Mouse (Mus musculus) right cerebral cortex, adult 18-20 months (tissue): ENCODE results near the gene Ssrp1.

Experiments
- DNase-seq: peaks from one replicate; pipeline ENCODE4 v3.0.0; 2022; ENCODE audit warnings: mixed read lengths

Gene Ssrp1

DNA sequence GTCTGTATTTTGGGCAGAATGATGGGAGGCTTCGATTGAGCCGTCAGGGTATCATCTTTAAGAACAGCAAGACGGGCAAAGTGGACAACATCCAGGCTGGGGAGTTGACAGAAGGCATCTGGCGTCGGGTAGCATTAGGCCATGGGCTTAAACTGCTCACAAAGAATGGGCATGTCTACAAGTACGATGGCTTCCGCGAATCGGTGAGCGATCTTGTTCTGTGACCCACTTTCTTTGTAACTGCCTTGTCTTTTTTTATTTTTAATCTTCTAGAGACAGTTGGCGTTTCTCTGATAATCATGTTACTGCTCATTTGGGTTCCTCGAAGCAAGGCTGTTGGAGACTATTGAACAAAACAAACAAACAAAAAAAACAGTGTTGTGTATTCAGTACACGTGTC is 1.3 kb downstream of the Ssrp1 start:
- DNase-seq = no peak

DNA sequence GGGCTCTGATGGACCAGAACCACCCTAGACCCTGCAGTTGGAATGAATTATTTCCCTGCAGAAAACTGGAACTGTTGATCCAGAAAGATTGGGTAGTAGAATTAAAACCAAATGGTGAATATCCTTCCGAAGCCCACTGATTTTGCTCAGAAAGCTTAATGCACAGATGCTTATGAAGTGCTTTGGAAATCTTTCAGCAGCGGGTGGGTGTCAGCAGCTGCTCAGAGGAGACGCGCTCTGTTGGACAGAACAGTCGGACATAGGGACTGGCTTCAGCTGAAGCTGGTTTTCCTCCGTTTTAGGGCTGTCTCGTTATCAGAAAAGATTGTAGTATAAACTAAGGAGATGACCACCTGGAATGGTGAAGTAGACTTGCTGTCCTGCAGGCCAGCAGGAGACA is 6.6 kb downstream of the Ssrp1 start:
- no peak for DNase-seq

DNA sequence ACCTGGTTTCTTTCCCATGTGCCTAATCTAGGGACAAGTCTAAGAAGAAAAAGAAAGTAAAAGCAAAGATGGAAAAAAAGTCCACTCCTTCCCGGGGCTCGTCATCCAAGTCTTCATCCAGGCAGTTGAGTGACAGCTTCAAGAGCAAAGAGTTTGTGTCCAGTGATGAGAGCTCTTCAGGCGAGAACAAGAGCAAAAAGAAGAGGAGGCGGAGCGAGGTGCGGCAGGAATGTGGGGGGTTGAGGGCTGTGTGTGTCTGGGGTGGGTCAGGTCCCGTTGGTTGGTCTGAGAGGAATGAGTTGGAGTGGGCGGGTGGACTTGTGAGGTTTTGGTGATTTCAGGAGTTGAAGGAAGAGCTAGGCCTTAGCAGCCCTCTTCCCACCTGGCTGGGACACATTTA is 9.2 kb downstream of the Ssrp1 start:
- DNase-seq = no peak

DNA sequence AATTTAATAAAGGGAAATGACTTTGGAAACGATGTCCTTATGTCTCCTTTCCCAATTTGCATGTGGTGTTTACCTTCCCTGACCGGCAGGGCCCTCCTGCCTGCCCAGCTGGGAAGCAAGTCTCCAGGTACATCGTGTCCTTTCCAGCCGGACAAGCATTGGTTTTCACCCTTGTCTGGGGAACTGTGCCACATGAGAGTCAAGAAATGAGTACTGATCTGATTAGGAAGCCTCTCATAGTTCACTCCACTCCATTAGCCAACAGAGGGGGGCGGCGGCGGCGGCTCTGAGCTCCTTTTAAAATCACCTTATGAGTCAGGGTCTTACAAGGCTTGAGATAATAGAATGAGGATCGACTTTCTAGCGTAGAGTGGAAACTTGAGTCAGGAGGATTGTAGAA is 10.0 kb downstream of the Ssrp1 start:
- DNase-seq = no peak

DNA sequence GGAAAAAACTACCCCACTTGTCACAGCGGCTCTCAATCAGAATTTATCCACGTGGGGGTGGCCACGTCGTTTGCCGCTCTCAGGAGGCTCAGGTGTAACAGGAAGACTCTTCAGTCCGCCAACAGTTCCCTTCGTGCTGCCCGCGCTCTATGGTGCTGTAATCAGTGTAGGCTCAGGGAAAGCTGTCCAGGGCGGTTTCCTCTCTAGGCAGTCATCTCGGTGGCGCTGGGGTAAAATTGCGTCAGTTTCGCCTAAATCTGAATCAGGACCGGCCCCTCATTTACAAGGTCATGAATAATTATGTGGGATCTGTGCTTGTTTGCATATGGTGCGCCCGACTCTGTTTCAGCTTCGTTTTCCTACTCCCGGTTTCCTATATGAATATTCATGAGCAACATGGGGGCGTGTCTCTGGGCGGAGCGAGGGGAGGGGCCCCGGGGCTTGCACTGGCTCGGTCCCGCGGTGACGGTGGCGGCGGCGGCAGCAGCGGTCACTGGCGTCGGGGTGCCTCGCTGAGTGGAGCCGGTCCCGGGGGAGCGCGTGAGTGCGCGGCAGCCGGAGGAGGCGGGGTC is 10.6 kb downstream of the Ssrp1 start, which contains the start of gene Tnks1bp1:
Tnks1bp1 (plus strand) TSS at position 427 of the 572 bp plus-strand sequence.
- peak; percentile 96 for DNase-seq

DNA sequence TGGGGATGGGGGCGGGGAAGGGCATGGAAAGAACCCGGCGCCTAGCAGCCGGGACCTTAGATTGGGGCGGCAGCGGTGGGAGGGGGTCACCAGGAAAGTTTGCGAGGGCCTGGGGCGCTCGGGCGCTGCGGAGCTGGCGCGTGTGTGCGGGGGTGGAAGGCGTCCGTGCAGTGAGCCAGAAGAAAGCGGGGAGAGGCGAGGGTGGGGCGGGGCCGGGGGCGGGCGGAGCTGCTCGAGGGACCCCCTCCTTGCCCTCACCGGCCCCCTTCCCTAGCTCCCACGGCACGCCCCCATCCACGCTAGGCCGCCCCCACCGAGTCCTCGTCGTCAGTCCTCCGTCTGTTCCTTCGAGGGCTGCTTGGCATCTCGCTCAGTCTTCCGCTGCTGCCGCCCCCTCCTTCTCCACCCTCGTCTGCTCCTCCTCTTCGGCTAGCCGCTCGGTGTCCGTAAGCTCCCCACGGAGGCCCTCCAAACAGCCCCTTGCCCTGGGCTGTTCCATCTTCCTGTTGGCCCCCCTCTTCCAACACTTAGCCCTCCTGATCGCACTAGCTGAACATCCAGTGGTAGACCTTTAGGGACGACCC is 11.2 kb downstream of the Ssrp1 start:
- DNase-seq = peak; percentile 83

DNA sequence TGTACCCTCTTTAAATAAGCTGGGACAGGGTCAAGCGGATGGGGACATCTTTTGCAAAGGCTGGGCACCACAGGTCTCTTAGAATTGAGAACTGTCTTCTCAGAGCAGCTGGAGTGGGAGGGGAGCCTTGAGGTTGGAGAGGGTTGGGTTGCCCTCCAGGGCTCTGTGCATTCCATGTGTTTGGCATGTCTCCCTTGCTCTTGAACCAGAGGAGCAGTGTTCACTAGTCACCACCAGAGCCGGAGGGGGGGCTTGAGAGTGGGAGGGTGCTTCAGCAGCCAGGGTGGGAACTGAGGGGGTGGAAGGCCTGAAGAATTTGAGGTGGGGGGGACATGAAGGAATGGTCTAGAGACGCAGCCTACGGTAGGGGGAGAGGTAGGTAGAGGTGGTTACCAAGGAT is 12.2 kb downstream of the Ssrp1 start:
- DNase-seq = no peak

DNA sequence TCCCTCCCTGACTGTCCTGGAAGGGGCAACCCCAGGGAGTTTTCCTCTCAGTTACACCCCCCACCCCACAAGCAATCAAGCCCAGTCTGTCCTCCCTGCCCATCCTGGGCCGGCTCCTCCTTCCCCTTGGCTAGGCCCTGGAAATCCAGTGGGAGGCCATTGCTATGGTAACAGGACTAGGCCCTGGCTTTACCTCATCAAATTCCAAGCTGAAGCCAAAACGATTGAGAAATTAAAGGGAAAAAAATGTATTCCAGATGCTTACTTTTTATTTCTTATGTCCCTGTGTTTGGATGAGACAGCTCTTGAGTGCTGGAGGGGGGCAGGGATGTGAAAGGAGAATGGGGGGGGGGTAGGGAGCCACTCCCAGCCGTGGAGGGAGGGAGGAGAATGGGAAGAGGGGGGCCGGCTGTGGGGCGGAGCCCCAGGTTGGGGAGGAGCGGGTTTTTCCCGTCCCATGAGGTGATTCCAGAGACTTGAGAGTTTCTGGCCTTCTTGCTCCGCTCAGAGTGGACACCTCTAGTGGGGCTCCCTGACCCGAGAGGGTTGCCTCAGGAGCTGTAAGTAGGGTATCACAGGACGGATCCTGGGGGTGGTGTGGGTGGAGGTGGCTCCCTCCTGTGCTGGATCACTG is 13.1 kb downstream of the Ssrp1 start:
- peak; percentile 61 for DNase-seq

DNA sequence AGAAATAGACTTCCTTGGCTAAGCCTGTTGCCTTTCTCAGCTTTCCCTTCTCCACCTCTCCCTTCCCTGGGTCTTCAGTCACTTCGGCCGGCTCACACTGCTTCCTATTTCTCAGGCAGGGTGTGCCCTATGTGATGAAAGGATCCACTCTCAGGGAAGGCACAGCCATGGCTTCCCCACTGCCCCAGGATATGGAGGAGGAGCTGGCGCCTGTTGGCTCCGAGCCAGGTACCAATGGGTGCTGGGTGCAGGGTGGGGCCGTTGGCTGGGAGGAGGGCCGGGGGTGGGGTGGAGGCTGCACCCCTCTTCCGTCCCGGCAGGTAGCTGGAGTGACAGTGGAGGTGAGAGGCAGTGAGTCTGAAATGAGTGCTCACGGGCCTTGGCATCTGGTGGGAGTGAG is 13.7 kb downstream of the Ssrp1 start:
- DNase-seq = no peak

DNA sequence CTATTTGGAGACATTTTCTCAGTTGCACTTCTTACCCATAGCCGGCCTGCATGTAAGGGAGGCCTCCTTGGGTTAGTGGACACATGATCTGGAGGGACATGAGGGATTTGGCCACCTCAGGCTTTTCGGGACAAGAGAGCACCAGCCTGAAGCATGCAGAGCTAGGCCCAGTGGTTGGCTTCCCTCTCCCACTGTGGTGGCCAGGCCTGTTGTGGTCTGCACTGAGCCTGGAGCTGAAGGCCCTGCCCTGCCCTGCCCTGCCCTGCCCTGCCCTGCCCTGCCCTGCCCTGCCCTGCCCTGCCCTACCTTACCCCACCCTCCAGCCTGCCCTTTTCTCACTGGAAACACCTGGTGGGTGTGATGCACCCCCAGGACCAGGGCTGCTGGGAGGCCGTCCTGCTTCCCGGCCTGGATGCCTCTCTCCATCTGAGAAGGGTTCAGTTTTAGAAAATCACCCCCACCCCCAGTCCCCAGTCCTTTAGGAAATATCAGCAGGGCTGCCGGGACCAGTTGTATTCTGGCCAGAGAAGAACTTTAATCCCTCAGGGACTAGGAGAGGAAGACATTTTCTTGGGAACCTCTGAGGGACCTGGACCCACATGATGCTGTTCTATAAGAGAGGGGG is 16.3 kb downstream of the Ssrp1 start:
- no peak for DNase-seq

DNA sequence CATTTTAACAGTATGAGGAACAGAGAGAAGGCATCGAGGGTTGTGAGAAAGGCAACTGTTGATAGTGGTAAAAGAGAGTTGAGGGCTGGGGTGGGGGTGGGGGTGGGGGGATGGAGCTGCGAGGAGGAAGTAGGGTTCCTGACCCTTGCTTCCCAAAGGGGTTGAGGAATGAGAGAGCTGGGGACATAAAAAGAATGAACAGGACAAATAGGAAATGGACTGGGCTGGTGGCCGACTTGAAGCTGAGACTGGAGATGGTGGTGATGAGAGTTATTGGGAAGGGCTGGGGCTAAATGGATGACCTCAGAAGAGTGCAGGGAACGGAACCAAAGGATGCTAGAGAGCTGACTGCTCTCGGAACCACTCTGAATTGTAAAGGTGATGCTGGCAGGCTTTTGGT is 19.7 kb downstream of the Ssrp1 start:
- DNase-seq = no peak

DNA sequence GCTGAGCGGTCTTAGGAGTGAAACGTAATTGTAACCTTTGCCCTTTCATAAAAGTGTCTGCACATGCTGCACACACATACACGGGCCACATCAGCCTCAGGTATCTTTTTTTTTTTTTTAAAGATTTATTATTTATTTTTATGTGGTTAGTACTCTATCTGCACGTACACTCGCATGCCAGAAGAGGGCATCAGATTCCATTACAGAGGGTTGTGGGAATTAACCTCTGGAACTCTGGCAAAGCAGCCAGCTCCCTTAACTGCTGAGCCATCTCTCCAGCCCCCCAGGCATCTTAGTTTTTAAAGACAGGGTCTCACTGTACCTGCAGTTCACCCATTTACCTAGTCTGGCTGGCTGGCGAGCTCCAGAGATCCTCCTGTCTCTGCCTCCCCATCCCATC is 22.6 kb downstream of the Ssrp1 start:
- no peak for DNase-seq

DNA sequence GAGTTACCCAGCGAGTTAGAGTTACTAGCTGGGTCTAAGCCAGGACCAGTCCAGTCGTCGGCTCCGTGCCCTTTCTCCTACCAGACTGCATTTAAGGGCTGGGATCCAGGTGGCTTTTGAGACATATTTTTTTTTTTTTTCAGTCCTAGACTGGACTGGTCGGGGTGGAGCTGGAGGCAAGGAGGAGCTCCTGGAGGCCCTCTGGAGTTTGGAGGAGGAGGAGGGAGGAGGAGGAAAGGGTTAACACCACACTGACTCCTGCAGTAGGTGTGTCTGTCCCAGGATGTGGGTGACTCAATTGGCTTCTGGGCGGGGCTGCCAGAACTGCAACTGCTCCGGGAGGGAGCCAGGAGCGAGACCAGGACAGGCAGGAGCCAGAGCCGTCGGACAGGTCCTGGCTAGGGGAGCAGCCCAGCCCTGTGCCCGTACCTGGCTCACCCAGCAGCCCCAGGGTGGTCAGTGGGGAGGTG is 23.6 kb downstream of the Ssrp1 start:
- peak; percentile 52 for DNase-seq

DNA sequence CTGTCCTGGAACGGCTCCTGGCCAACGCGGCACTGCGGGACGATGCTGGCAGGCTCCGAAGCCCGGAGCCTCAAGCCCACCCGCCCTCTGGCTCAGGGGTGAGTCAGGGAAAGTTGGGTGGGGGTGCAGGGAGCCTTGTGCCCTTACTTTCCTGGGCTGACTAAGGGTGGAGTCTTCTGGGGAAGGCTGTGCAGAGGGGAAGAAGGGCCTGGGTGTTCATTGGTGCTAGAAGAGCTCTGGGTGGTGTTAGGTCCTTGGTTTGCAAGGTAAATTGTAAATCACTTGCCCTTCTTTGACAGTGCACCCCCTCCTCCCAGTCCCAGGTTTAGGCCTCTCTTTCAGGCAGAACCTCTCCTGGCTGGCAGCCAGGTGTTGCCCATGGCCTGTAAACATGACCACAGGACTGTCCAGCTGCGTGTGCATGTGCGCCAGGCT is 24.1 kb downstream of the Ssrp1 start:
- no peak for DNase-seq

DNA sequence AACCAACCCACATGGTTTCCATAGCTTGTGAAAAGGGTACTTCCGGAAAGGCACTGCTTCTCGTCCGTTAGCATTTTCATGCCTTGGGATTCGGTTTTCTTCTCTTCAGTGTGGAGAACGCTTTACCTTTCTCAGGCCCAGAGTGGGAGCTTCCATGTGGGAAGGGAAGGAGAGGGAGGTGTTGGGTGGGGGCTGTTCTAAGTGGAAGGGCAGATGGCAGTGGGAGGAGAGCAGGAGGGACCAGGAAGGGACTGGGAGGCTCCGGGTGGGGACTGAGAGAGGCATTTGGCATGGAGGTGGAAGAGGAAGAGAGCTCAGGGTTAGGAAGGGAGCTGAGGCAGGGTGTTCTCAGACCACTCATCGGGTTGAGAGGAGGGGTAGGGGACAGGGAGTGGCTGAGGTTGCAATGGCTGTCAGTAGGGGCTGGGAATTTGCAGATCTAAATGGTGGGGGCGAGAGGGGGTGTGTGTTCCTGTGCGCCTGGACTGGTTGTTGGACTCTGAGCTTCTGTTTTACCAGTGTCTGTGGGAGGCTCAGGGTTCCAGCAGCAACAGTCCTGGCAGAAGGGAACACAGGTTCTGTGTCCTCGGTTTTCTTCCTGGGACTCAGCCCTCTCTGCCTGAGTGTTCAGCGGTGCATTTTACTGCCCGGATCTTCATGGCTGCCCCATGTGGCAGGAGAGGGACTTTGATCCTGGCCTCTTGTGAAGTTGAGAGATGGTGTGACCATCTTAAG is 28.3 kb downstream of the Ssrp1 start:
- DNase-seq = peak; percentile 75

DNA sequence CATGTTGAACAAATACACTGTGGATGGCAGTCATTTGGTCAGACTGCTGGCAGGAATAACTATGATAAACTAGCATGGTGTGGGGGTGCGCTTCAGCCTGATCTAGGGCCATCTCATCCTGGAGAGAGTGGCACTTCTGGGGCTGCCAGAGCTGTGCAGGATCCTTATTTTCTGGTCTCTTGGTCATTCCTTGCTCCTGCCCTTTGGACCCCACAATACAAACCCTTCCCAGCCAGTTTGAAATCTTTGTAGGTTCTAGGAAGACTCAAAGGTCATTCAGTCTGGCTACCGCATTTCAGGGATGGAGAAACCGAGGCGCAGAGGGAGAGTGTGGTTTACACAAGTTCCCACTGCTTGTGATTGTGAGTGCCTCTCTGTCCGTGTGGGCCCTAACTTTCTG is 29.9 kb downstream of the Ssrp1 start:
- DNase-seq = no peak

DNA sequence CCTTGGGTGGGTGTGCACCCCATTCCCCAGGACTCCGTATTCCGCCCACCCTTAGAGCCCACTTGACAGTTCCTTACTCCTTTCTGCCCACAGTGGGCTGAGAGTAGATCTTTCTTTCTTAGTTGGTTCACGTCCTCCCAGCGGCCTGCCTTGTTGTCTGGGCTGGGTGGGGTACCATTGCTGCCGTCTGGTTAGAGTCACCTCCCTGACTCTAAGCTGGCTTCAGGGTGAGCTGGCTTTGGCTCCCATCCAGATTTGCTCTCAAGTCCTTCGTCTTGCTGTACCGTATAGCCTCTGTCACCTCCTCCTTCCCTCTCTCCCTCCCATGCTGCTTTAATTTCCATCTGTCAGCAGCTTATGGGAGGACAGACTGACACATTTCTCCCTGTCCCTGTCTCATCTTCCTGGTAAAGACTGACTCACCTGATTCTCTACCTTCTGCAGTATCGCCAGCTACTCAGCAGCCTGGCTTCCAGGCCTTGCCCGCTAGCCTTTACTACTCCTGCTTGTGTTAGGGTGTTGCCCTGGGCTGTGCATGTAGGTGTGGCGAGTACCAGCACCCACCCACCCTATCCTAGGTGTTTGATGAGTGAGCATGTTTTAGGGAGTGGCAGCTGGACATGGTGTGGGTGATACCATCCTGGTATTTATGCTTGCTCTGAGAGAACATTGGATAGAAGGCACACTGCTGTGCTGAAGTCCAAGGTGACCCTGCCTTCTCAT is 31.0 kb downstream of the Ssrp1 start:
- DNase-seq = no peak

DNA sequence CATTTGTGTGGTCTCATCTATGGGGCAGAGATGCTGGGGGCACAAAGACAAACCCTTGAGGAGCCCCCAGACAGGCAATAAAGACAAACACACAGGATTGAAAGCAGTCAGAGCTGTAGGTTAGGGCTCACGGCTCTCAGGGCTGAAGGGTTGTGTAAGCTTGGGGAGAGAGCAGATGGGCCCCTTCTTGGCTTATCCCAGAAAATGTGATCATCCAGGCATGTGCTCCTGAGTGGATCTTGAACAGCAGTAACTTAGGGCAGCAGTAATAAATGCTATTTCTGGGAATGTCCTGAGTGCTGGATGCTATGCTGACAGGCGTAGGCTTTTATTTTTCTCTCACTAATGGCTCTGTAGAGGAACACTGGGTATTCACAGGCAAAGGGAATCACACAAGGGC is 31.6 kb downstream of the Ssrp1 start:
- DNase-seq = no peak

DNA sequence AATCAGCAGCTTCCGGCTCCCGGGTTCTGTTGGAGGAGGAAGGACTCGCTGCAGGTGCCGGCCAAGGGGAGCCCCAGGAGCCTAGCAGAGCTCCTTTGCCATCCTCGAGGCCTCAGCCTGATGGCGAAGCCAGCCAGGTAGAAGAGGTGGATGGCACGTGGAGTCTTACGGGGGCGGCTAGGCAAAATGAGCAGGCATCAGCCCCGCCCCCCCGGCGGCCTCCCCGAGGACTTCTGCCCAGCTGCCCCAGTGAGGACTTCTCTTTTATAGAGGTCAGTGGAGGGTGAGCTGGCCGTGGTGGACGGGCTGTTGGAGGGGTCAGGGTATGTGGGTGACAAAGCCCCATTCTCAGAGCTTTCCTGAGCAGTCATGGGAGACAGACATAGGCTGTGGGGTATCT is 33.1 kb downstream of the Ssrp1 start:
- no peak for DNase-seq

DNA sequence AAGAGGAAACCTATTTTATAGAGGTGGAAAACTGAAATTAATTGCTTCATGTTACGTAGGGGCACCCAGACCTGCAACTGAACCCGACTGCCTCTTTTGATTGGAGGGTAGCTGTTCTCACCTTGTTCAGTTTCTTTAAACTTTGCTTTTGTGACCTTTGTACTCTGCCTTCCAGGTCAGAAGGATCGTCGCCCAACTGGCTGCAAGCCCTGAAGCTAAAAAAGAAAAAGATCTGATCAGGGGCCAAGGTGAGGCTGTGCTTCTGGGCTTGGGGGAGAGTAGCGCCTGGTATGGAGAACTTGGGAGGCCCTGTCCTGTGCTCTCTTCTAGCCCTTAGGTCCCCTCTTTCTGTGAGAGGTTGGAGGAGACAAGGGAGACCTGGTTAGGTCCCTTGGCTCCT is 34.9 kb downstream of the Ssrp1 start:
- no peak for DNase-seq

DNA sequence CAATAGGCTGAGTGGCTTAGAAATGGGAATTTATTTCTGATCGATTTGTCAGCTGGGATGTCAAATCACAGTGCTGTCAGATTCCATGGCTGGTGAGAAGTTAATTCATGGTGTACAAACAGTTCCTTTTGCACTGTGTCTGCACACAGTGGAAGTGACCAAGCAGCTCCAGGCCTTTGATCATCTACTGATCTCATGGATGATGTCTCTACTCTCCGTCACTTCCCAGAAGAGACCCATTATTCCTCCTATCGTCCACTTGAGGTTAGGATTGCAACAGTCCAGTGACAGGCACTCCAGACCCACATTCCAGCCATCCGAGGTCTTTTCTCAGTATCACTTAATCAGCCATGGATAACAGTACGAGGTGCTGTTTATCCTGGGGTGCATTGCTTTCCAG is 36.7 kb downstream of the Ssrp1 start:
- DNase-seq = no peak
